Mouse (Mus musculus) embryonic facial prominence, embryonic 10.5 days (tissue): ENCODE data around the gene Cers2. TPM values are rescaled to one million over a fixed set of nuclear protein-coding genes. Genes with fewer than 3 reads are reported as not detected.
A peak's percentile ranks its signal among the peaks of the same experiment; 100 is the strongest.

Experiments used
- DNase-seq: peaks from one replicate; pipeline ENCODE4 v3.0.0-alpha.2; 2017; ENCODE audit warnings: low spot score
- H3K27ac ChIP-seq: fragments of 300-500 bp; sonication (generic); replicated peaks from 2 replicates; pipeline ENCODE4 v1.5.1; 2016; ENCODE audit warnings: mild to moderate bottlenecking
- H3K27me3 ChIP-seq: fragments of 300-500 bp; sonication (generic); replicated peaks from 2 replicates; pipeline ENCODE4 v1.6.1; 2016; ENCODE audit warnings: low read depth, mild to moderate bottlenecking; ENCODE audit not compliant: poor library complexity, severe bottlenecking
- H3K36me3 ChIP-seq: fragments of 300-500 bp; sonication (generic); replicated peaks from 2 replicates; pipeline ENCODE4 v1.6.1; 2016; ENCODE audit warnings: mild to moderate bottlenecking, moderate library complexity
- H3K4me1 ChIP-seq: fragments of 300-500 bp; sonication (generic); 2 replicates; pipeline ENCODE4 v1.6.1; 2016
- H3K4me3 ChIP-seq: fragments of 300-500 bp; sonication (generic); 2 replicates; pipeline ENCODE4 v1.5.1; 2016; ENCODE audit warnings: mild to moderate bottlenecking, moderate library complexity
- H3K9me3 ChIP-seq: fragments of 300-500 bp; sonication (generic); 2 replicates; pipeline ENCODE4 v1.6.1; 2016; ENCODE audit warnings: mild to moderate bottlenecking
- WGBS: fragments of 180-500 bp; shearing (Covaris S2); methylation state at CpG from one replicate; pipeline ENCODE4 v1.1.7; 2016; 5-methylcytosine and 5-hydroxymethylcytosine counted together
- polyA plus RNA-seq: library from polyadenylated mRNA; unstranded; fragments of >200 nt; fragmentation: Nextera tagmentation; extraction: Ambion mirVana; gene quantifications from 2 replicates; pipeline ENCODE4 v1.2.1, GENCODE M21; 2016

Cers2 gene
- 125 TPM in 2 replicates for polyA plus RNA-seq

- Histone ChIP-seq H3K27ac (peak within 1 kb of the TSS; percentile 99), H3K4me1 (peaks cover 53% of the 10 kb centered on the region), H3K9me3 (no peaks in the 10 kb centered on the region), H3K27me3 (no peaks in the 10 kb centered on the region), H3K4me3 (peak within 1 kb of the TSS; percentile 90), H3K36me3 (peaks cover 14% of the 10 kb centered on the region)
- WGBS, result 3% methylated on average over 27 of the region's 27 CpGs
- no peak for DNase-seq
These were observed at the start of gene Cers2 for GRCm38 (mm10) chr3:95314486-95315093. Cers2 (plus strand) TSS chr3:95314791.

GRCm38 (mm10) chr3:95266052-95266451 lies 48.5 kb upstream of the Cers2 start:
- H3K36me3 ChIP-seq, result peaks cover 83% of the 10 kb centered on the region
- no peak for DNase-seq
- H3K4me1 ChIP-seq, result peaks cover 6% of the 10 kb centered on the region
- no peak overlapping the region for H3K4me3 ChIP-seq
- 93% methylated on average over 3 of the region's 3 CpGs for WGBS
- H3K27me3 ChIP-seq, result no peaks in the 10 kb centered on the region
- no peaks in the 10 kb centered on the region for H3K9me3 ChIP-seq
- no peak overlapping the region for H3K27ac ChIP-seq

- no peaks in the 10 kb centered on the region for H3K9me3 ChIP-seq
- no peak for DNase-seq
- H3K36me3 ChIP-seq, result peaks cover 65% of the 10 kb centered on the region
- H3K27me3 ChIP-seq, result no peaks in the 10 kb centered on the region
- H3K4me3 ChIP-seq, result no peak overlapping the region
- H3K27ac ChIP-seq, result no peak overlapping the region
- peaks cover 6% of the 10 kb centered on the region for H3K4me1 ChIP-seq
These were observed 46.7 kb upstream of the Cers2 start for GRCm38 (mm10) chr3:95267855-95268254.

DNA sequence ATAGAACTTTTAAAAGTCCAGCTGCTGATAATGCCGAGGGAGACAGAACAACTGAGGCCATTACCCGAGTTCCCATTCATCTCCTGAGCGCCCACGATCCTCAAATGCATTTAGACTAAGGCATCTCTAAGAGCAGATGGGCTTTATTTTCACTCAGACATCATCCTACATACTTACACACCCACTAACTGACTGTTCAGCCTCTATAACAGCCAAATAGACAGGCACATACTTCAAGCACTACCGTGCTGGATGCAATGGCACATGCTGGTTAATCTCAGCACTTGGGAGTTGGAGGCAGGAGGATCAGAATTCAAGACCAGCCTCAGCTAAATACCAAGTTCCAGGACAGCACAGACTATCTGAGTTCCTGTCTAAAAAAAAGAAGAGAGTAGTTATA lies 44.8 kb upstream of the Cers2 start:
- peaks cover 52% of the 10 kb centered on the region for H3K36me3 ChIP-seq
- H3K4me3 ChIP-seq, result no peak overlapping the region
- no peaks in the 10 kb centered on the region for H3K4me1 ChIP-seq
- H3K27me3 ChIP-seq, result no peaks in the 10 kb centered on the region
- no peaks in the 10 kb centered on the region for H3K9me3 ChIP-seq
- WGBS, result 93% methylated on average over 5 of the region's 5 CpGs
- H3K27ac ChIP-seq, result no peak overlapping the region
- DNase-seq, result no peak

DNA sequence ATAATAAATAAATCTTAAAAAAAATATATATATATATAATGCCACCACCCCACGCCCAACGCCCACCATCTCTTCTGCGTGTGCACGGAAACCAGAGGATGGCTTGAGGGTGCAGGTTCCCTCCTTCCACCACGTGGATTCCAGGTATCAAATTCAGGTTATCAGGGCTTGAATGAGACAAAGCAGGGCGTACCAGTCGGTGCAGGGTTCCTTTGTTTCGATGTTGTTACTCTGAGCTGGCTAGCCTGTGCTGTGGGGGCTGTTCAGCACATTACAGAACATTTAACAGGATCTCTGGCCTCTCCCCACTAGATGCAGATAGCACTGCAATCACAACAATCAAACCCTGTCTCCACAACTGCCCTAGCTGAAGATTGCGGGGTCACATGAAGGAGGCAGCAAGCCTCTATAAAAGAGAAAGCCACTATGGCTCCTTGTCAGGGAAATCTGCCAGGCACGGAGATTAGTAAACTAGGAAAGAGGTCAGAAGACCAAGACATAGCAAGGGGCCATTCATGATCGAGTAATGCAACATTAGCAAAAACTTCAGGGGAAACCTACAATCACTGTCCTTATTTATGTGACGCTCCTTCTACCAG lies 43.7 kb upstream of the Cers2 start:
- H3K9me3 ChIP-seq, result no peaks in the 10 kb centered on the region
- no peak overlapping the region for H3K4me3 ChIP-seq
- H3K36me3 ChIP-seq, result peaks cover 50% of the 10 kb centered on the region
- WGBS, result 86% methylated on average over 12 of the region's 12 CpGs
- no peak for DNase-seq
- H3K4me1 ChIP-seq, result no peaks in the 10 kb centered on the region
- no peak overlapping the region for H3K27ac ChIP-seq
- no peaks in the 10 kb centered on the region for H3K27me3 ChIP-seq

DNA sequence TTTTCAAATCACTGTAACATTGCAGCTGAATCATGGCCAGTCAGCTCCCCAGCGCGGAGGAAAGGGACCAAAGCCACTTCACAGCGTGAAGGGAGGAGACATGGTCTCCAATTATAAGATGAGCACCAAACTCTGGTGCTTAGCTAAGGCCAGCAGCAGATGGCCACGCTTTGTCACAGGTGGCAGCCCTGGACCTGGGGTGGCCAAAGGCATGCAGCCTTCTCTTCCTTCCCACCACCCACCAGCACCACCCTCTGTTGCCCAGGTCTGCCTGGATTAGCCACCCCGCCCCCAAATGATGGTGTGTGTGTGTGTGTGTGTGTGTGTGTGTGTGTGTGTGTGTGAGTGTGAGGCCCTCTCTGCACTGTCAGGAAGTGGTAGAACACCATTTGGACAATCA lies 41.1 kb upstream of the Cers2 start:
- no peak for DNase-seq
- no peaks in the 10 kb centered on the region for H3K4me1 ChIP-seq
- H3K36me3 ChIP-seq, result peaks cover 25% of the 10 kb centered on the region
- H3K27me3 ChIP-seq, result no peaks in the 10 kb centered on the region
- H3K4me3 ChIP-seq, result no peak overlapping the region
- no peaks in the 10 kb centered on the region for H3K9me3 ChIP-seq
- H3K27ac ChIP-seq, result no peak overlapping the region
- WGBS, result 90% methylated on average over 5 of the region's 5 CpGs

DNA sequence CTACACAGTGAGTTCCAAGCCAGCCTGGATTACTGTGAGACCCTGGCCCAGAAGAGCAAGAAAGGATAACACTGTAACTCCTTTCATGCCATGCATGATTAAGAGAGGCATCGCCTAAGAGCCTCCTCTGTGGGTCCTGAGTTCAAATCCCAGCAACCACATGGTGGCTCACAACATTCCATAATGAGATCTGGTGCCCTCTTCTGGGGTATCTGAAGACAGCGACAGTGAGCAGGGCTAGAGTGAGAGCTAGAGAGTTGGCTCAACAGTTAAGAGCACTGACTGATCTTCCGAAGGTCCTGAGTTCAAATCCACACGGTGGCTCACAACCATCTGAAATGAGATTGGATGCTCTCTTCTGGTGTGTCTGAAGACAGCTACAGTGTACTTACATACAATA lies 40.1 kb upstream of the Cers2 start:
- H3K4me3 ChIP-seq, result no peak overlapping the region
- H3K36me3 ChIP-seq, result peaks cover 18% of the 10 kb centered on the region
- H3K27ac ChIP-seq, result no peak overlapping the region
- H3K27me3 ChIP-seq, result no peaks in the 10 kb centered on the region
- DNase-seq, result no peak
- H3K9me3 ChIP-seq, result no peaks in the 10 kb centered on the region
- 93% methylated on average over 4 of the region's 4 CpGs for WGBS
- H3K4me1 ChIP-seq, result no peaks in the 10 kb centered on the region

GRCm38 (mm10) chr3:95275161-95275560 lies 39.4 kb upstream of the Cers2 start:
- WGBS, result 82% methylated on average over 6 of the region's 6 CpGs
- no peak overlapping the region for H3K27ac ChIP-seq
- H3K4me1 ChIP-seq, result no peaks in the 10 kb centered on the region

GRCm38 (mm10) chr3:95276428-95276934 lies 38.1 kb upstream of the Cers2 start:
- peaks cover 9% of the 10 kb centered on the region for H3K4me1 ChIP-seq
- no peaks in the 10 kb centered on the region for H3K9me3 ChIP-seq
- peaks cover 14% of the 10 kb centered on the region for H3K36me3 ChIP-seq
- H3K4me3 ChIP-seq, result no peak overlapping the region
- no peak for DNase-seq
- WGBS, result 73% methylated on average over 5 of the region's 5 CpGs
- H3K27ac ChIP-seq, result no peak overlapping the region
- H3K27me3 ChIP-seq, result no peaks in the 10 kb centered on the region

More at GRCm38 (mm10) chr3:95275161-95275560, 39.4 kb upstream of the Cers2 start:
- DNase-seq, result no peak
- Histone ChIP-seq H3K4me3 (no peak overlapping the region), H3K36me3 (peaks cover 14% of the 10 kb centered on the region), H3K27me3 (no peaks in the 10 kb centered on the region), H3K9me3 (no peaks in the 10 kb centered on the region)

DNA sequence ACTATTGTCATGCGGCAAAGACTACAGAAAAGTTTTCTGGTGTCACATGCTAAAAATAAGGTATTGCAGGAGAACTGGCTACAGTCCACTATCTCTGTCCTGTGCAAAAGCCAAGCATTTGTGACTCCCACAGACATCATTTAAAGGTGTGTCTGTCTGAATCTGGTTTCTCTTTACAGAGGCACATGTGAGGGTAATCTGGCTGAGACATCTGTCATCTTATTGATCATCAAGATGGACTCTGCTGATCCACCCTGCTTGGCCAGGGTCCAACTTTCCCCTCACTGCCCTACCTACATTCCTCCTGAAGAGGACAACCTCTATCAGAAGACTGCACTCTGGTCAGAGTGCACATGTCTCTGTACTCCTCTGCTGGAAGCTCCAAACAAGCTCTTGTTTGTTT lies 37.4 kb upstream of the Cers2 start:
- Histone ChIP-seq H3K27me3 (no peaks in the 10 kb centered on the region), H3K9me3 (no peaks in the 10 kb centered on the region), H3K36me3 (peaks cover 14% of the 10 kb centered on the region), H3K4me3 (no peak overlapping the region), H3K4me1 (peaks cover 10% of the 10 kb centered on the region), H3K27ac (no peak overlapping the region)
- WGBS, result 93% methylated on average over 1 of the region's 1 CpGs
- no peak for DNase-seq

DNA sequence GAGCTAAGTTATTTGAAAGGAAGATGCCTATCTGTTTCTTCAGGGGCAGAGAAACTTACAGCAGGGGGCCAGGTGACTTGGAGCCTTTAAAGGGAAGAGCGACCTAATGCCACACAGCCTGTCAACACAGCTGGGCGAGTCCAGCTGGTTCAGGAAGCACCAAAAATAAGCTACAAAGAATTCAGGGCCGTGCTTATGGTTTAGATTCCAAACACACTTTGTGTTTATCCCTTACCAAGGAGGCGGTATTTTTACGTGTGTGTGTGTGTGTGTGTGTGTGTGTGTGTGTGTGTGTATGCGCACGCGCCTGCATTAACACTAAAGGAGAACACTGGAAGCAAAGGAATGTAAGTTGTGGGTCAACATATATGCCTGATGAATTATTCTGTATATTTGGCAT lies 33.8 kb upstream of the Cers2 start:
- Histone ChIP-seq H3K4me3 (peak overlapping the region; percentile 80), H3K27me3 (no peaks in the 10 kb centered on the region), H3K36me3 (peaks cover 3% of the 10 kb centered on the region; the same call in 1 of the 2 replicates), H3K27ac (peak overlapping the region; percentile 96), H3K4me1 (peaks cover 30% of the 10 kb centered on the region), H3K9me3 (no peaks in the 10 kb centered on the region)
- WGBS, result 28% methylated on average over 8 of the region's 8 CpGs
- DNase-seq, result peak; percentile 32

DNA sequence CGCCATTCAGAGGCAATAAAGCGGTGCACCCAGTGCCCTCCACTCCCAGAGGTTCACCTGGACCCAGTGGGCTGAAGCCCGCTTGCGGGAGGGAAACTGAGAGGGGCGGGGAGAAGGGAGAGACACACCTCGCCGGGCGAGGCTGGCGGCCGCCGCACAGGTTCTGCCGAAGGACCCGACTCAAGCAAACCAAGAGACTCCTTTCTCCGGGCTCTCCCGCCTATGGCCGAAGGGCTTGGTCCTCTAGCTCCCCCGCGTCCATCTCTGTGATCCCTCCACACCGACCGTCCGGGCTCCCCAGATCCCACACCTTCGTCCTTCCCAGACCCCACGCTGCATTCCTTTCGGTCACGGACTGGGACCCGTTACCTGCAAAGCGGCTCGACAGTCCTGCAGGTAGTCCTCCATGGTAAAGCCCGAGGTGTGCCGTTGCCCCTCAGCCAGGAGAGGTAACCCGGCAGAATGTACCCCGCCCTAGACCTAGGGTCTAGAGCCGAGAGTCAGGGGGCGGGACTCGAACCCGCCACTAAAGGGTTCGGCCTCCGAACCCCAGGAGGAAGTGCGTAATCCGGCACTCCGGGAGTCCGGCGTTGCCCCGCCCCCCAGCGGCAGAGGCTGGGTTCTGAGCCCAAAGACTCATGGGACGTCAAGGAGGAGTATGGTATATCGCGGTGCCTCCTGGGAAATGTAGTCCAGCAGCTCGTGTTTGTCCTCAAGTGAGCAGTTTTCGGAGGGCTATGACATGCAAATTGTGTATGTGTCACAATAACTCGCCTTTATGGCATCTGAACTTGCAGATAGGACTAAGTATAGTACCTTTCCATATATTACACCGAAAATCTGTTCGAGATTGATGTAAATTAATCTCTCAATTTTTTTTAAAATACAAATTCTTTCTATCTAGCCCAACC lies 33.1 kb upstream of the Cers2 start, which contains the start of the genes Mindy1 and Prune1:
Mindy1 (plus strand) TSS at position 130 of the 911 bp plus-strand sequence.
Prune1 (minus strand) TSS at position 861 of the 911 bp plus-strand sequence.
- H3K27ac ChIP-seq, result peak within 1 kb of the TSS; percentile 96
- under 1% methylated on average over 53 of the region's 53 CpGs for WGBS

More for the DNA sequence above, 33.1 kb upstream of the Cers2 start, which contains the start of the genes Mindy1 and Prune1:
- peak within 1 kb of the TSS; percentile 80 for H3K4me3 ChIP-seq
- peak; percentile 98 for DNase-seq
- H3K9me3 ChIP-seq, result no peaks in the 10 kb centered on the region
- H3K36me3 ChIP-seq, result peaks cover 3% of the 10 kb centered on the region; the same call in 1 of the 2 replicates
- no peaks in the 10 kb centered on the region for H3K27me3 ChIP-seq
- H3K4me1 ChIP-seq, result peaks cover 33% of the 10 kb centered on the region
